ENCODE assay signal across 8 mouse cellular contexts in genomic region chr13:23542999-23543607, GRCm38 (mm10). TPM values are rescaled to one million over a fixed set of nuclear protein-coding genes. Genes with fewer than 3 reads are reported as not detected.
DNase-seq lines count a peak whose midpoint lies in the region; ATAC-seq lines count a peak whose summit lies in the region.
"Not testable (repeated sequence)": the region's sequence is repeated elsewhere in the genome, so short reads cannot be mapped to it uniquely, and the experiment has no call there.

Gene Hist1h2bh (minus strand): TSS chr13:23543392.

- H3K4me2 ChIP-seq in lung, embryonic 16.5 days (ENCODE audit: low read depth, low read length), result peak within 1 kb of the TSS; percentile 77

- H3K4me1 ChIP-seq in hindbrain, embryonic 10.5 days (replicated peaks), result peaks cover 19% of the 10 kb centered on the region
- not testable (repeated sequence) for H3K4me1 ChIP-seq in lung, embryonic 16.5 days (replicated peaks; ENCODE audit: control insufficient read depth, insufficient read depth, low read length)

- H3K9ac ChIP-seq in lung, embryonic 16.5 days (ENCODE audit: low read length), result peak within 1 kb of the TSS; percentile 70

- H3K27ac ChIP-seq in hindbrain, embryonic 10.5 days, result peak within 1 kb of the TSS; percentile 95
- peak within 1 kb of the TSS; percentile 97 for H3K27ac ChIP-seq in lung, embryonic 16.5 days (ENCODE audit: low read length)

- H3K9me3 ChIP-seq in hindbrain, embryonic 10.5 days; lung, embryonic 16.5 days (ENCODE audit: control insufficient read depth, low read length): not testable (repeated sequence)

- peak within 1 kb of the TSS; percentile 57 for H3K4me3 ChIP-seq in hindbrain, embryonic 10.5 days
- peak within 1 kb of the TSS; percentile 54 for H3K4me3 ChIP-seq in lung, embryonic 16.5 days (ENCODE audit: low read length)

- under 1% methylated on average over 42 of the region's 42 CpGs for WGBS in hindbrain, embryonic 10.5 days
- under 1% methylated on average over 22 of the region's 42 CpGs for WGBS in lung, embryonic 16.5 days

- peak; percentile 94 for DNase-seq in Muller cell, postnatal 12 days (ENCODE audit: inconsistent ontology term)
- peak; percentile 67 for DNase-seq in cerebellum, adult 9-11 months
- DNase-seq in forelimb bud, embryonic 11.5 days (ENCODE audit: low read depth, low spot score), result peak; percentile 95
- peak; percentile 79 for DNase-seq in hindbrain, embryonic 10.5 days (ENCODE audit: low spot score)
- peak; percentile 81 for DNase-seq in layer of hippocampus, adult 9-10 months (ENCODE audit: low spot score)
- peak; percentile 95 for DNase-seq in thymus, postnatal 0 days (ENCODE audit: low spot score)

- H3K27me3 ChIP-seq in hindbrain, embryonic 10.5 days (ENCODE audit: insufficient read depth, poor library complexity, severe bottlenecking); lung, embryonic 16.5 days (ENCODE audit: control insufficient read depth, insufficient read depth, low read depth, low read length): not testable (repeated sequence)

- not testable (repeated sequence) for H3K36me3 ChIP-seq in hindbrain, embryonic 10.5 days; lung, embryonic 16.5 days (ENCODE audit: control insufficient read depth, insufficient read depth, low read length)

- ATAC-seq in lung, embryonic 16.5 days (ENCODE audit: low read depth), result peak; percentile 95
- ATAC-seq in neutrophil, adult 5-6 weeks (ENCODE audit: extremely low read depth, insufficient number of reproducible peaks, low FRiP score, poor library complexity, severe bottlenecking), result peak; percentile 88

RNA-seq across cellular contexts. Expression of gene Hist1h2bh, which starts in this region (rescaled TPM):
- 0.51 and 1.1 TPM in 2 replicates for polyA plus RNA-seq in hindbrain, embryonic 10.5 days (2016; fragmentation: Nextera tagmentation; extraction: Ambion mirVana)
- 1.3 and 2.0 TPM in 2 replicates for polyA plus RNA-seq in lung, embryonic 16.5 days (2015; fragmentation: Nextera tagmentation; extraction: Ambion mirVana)
- 5.8 and 6.4 TPM in 2 replicates for total RNA-seq in neutrophil, adult 5-6 weeks (2017)
- polyA plus RNA-seq in thymus, postnatal 0 days (2015; fragmentation: Nextera tagmentation; extraction: Ambion mirVana), result 1.6 and 1.9 TPM in 2 replicates

Comparison
In these comparisons a context has a peak if more than half of its experiments do, and no peak if none do; other contexts are left out.
1. Peak in every context shown above with its lines: DNase-seq, ATAC-seq, H3K4me3 ChIP-seq and H3K27ac ChIP-seq.